Mouse (Mus musculus) midbrain, embryonic 11.5 days (tissue): ENCODE data around the gene Lars2. TPM values are rescaled to one million over a fixed set of nuclear protein-coding genes. Genes with fewer than 3 reads are reported as not detected.
"Not testable (repeated sequence)": the region's sequence is repeated elsewhere in the genome, so short reads cannot be mapped to it uniquely, and the experiment has no call there.

ENCODE experiments used
- ATAC-seq: fragments of 200-750 bp; cut with Nextera tagmentation; 2 replicates; pipeline ENCODE4 v1.8.0; 2017; ENCODE audit warnings: moderate TSS enrichment, moderate library complexity; ENCODE audit not compliant: low FRiP score
- DNase-seq: peaks from one replicate; pipeline ENCODE4 v3.0.0; 2015; ENCODE audit warnings: low spot score; ENCODE audit errors: missing footprints
- H3K27ac ChIP-seq: fragments of 300-500 bp; sonication (generic); 2 replicates; pipeline ENCODE4 v1.5.1; 2014; ENCODE audit warnings: low read depth, low read length
- H3K27me3 ChIP-seq: fragments of 300-500 bp; sonication (generic); 2 replicates; pipeline ENCODE4 v1.6.1; 2014; ENCODE audit warnings: mild to moderate bottlenecking, low read length, moderate library complexity, mixed read lengths; ENCODE audit not compliant: control insufficient read depth, insufficient read depth
- H3K36me3 ChIP-seq: fragments of 300-500 bp; sonication (generic); 2 replicates; pipeline ENCODE4 v1.6.1; 2014; ENCODE audit warnings: mild to moderate bottlenecking, low read length, moderate library complexity, mixed read lengths; ENCODE audit not compliant: control insufficient read depth, insufficient read depth
- H3K4me1 ChIP-seq: fragments of 300-500 bp; sonication (generic); 2 replicates; pipeline ENCODE4 v1.6.1; 2014; ENCODE audit warnings: low read length; ENCODE audit not compliant: control insufficient read depth, insufficient read depth
- H3K4me2 ChIP-seq: fragments of 300-500 bp; sonication (generic); 2 replicates; pipeline ENCODE4 v1.6.1; 2014; ENCODE audit warnings: mild to moderate bottlenecking, moderate library complexity
- H3K4me3 ChIP-seq: fragments of 300-500 bp; sonication (generic); 2 replicates; pipeline ENCODE4 v1.5.1; 2014; ENCODE audit warnings: low read depth, low read length
- H3K9ac ChIP-seq: fragments of 300-500 bp; sonication (generic); 2 replicates; pipeline ENCODE4 v1.6.1; 2014; ENCODE audit warnings: low read length
- H3K9me3 ChIP-seq: fragments of 300-500 bp; sonication (generic); 2 replicates; pipeline ENCODE4 v1.6.1; 2016; ENCODE audit warnings: low read length; ENCODE audit not compliant: control insufficient read depth
- WGBS: fragments of 180-500 bp; shearing (Covaris S2); extraction: QIAGEN DNeasy Blood & Tissue Kit; methylation state at CpG from one replicate; pipeline ENCODE4 v1.1.7; 2014; 5-methylcytosine and 5-hydroxymethylcytosine counted together
- polyA plus RNA-seq: library from polyadenylated mRNA; unstranded; fragments of >200 nt; fragmentation: Nextera tagmentation; extraction: Ambion mirVana; gene quantifications from 2 replicates; pipeline ENCODE4 v1.2.1, GENCODE M21; 2014

Gene Lars2
- polyA plus RNA-seq, 1 experiment from 2014 or later: 860 TPM

DNA sequence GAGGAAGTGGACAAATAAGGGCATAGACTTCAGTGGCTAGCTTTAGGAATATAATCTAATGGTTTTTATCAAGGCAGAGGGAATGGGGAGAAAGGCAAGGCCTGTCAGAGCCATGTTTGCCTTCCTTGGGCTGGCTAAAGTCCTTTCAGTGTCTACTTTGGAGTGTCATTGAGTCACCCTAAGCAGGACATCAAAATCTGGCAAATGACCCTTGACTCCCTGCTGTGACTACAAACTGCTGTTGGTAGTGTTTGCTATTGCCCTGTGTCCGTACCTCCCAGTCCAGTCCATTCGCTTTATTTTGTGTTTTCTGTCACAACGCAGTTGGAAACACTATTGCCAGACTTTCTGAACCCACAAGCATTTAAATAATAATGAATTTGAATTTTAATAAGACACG, 63.1 kb downstream of the Lars2 start:
- Histone ChIP-seq H3K9ac (no peak overlapping the region), H3K9me3 (no peaks in the 10 kb centered on the region), H3K4me2 (no peak overlapping the region), H3K4me3 (no peak overlapping the region), H3K4me1 (no peaks in the 10 kb centered on the region), H3K27me3 (no peaks in the 10 kb centered on the region), H3K27ac (no peak overlapping the region), H3K36me3 (no peaks in the 10 kb centered on the region)
- DNase-seq (no peak), ATAC-seq (no peak)
- 90% methylated on average over 4 of the region's 4 CpGs for WGBS

DNA sequence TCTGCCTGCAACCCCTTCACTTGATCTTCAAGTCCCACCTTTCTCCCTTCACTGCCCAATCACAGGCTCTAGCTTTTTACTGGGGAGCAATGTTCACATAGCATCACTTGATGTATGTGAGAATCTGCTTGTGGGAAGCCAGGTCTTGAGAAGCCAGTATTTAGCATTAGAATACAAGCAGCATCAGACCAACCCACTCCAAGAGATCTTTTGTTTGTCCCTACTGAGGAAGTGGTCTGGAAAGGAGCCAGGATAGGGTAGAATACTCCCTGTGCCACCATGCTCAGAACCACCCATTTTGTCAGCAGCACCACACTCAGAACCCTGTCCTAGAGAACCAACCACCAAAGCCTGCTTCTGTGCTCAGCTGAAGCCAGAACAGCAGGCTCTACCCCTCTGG, 64.2 kb downstream of the Lars2 start:
- H3K9me3 ChIP-seq: no peaks in the 10 kb centered on the region
- no peaks in the 10 kb centered on the region for H3K27me3 ChIP-seq
- H3K4me2 ChIP-seq: no peak overlapping the region
- ATAC-seq (no peak), DNase-seq (no peak)
- no peaks in the 10 kb centered on the region for H3K36me3 ChIP-seq
- H3K4me1 ChIP-seq: no peaks in the 10 kb centered on the region
- H3K9ac ChIP-seq: no peak overlapping the region
- no peak overlapping the region for H3K27ac ChIP-seq
- no peak overlapping the region for H3K4me3 ChIP-seq

- no peak overlapping the region for H3K9ac ChIP-seq
- H3K27me3 ChIP-seq: no peaks in the 10 kb centered on the region
- 79% methylated on average over 2 of the region's 2 CpGs for WGBS
- DNase-seq (no peak), ATAC-seq (no peak)
- H3K36me3 ChIP-seq: no peaks in the 10 kb centered on the region; the same call in 1 of the 2 replicates
- no peak overlapping the region for H3K4me3 ChIP-seq
- no peak overlapping the region for H3K4me2 ChIP-seq
- H3K27ac ChIP-seq: no peak overlapping the region
- H3K4me1 ChIP-seq: no peaks in the 10 kb centered on the region
- no peaks in the 10 kb centered on the region for H3K9me3 ChIP-seq
Measured at GRCm38 (mm10) chr9:123438223-123438622, 71.5 kb downstream of the Lars2 start.

GRCm38 (mm10) chr9:123440230-123441058, 73.7 kb downstream of the Lars2 start:
- no peaks in the 10 kb centered on the region for H3K27me3 ChIP-seq
- no peak overlapping the region for H3K4me2 ChIP-seq
- no peak overlapping the region for H3K27ac ChIP-seq
- no peak overlapping the region for H3K4me3 ChIP-seq
- H3K4me1 ChIP-seq: no peaks in the 10 kb centered on the region
- H3K9ac ChIP-seq: no peak overlapping the region
- H3K36me3 ChIP-seq: no peaks in the 10 kb centered on the region; the same call in 1 of the 2 replicates
- 0 out of 2 replicates have a peak, but pooled peaks have one; percentile 24 for ATAC-seq
- peak; percentile 85 for DNase-seq
- no peaks in the 10 kb centered on the region for H3K9me3 ChIP-seq
- WGBS: 33% methylated on average over 5 of the region's 5 CpGs

DNA sequence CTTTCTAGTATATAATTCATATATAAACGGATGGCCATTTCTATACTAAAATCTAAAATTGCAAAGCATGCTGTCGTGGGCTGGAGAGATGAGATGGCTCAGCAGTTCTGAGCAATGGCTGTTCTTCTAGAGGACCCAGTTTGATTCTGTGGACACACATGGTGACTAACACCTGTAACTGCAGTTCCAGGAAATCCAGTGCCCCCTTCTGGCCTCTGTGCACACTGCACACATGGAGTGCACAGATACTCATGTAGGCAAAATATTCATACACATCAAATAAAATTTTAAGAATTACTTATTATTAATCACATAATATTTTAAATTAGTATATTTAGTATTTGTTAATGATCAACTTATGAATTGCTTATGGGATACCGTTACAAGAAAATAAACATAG, 80.4 kb downstream of the Lars2 start:
- ATAC-seq, H3K4me2 ChIP-seq, H3K9ac ChIP-seq, DNase-seq, H3K27ac ChIP-seq, H3K27me3 ChIP-seq, H3K4me3 ChIP-seq, H3K4me1 ChIP-seq, H3K36me3 ChIP-seq, H3K9me3 ChIP-seq: not testable (repeated sequence)
- 96% methylated on average over 2 of the region's 3 CpGs for WGBS

GRCm38 (mm10) chr9:123448594-123448993, 81.9 kb downstream of the Lars2 start:
- H3K4me1 ChIP-seq: no peaks in the 10 kb centered on the region
- no peak overlapping the region for H3K9ac ChIP-seq
- no peaks in the 10 kb centered on the region for H3K36me3 ChIP-seq
- DNase-seq (no peak), ATAC-seq (no peak)
- H3K4me3 ChIP-seq: no peak overlapping the region
- no peaks in the 10 kb centered on the region for H3K27me3 ChIP-seq
- H3K4me2 ChIP-seq: no peak overlapping the region
- H3K27ac ChIP-seq: no peak overlapping the region
- no peaks in the 10 kb centered on the region for H3K9me3 ChIP-seq

- WGBS: 53% methylated on average over 2 of the region's 2 CpGs
- Histone ChIP-seq H3K4me2 (no peak overlapping the region), H3K9ac (no peak overlapping the region), H3K4me3 (no peak overlapping the region), H3K36me3 (no peaks in the 10 kb centered on the region), H3K27ac (no peak overlapping the region), H3K27me3 (no peaks in the 10 kb centered on the region), H3K4me1 (no peaks in the 10 kb centered on the region), H3K9me3 (no peaks in the 10 kb centered on the region)
- ATAC-seq (no peak), DNase-seq (peak; percentile 92)
Measured at GRCm38 (mm10) chr9:123450174-123450573, 83.4 kb downstream of the Lars2 start.

DNA sequence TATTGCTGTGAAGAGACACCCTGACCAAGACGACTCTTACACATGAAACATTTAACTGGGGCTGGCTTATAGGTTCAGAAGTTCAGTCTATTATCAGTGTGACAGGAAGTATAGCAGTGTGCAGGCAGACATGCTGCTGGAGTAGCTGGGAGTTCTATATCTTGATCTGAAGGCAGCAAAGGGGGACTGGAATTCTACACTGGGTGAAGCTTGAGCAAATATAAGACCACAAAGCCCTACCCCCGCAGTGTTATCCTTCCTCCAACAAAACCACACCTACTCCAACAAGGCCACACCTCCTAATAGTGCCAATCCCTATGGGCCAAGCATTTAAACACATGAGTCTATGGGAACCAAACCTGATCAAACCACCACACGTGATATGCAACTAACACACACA, 85.0 kb downstream of the Lars2 start:
- Histone ChIP-seq H3K9me3 (no peaks in the 10 kb centered on the region), H3K9ac (no peak overlapping the region), H3K4me2 (no peak overlapping the region), H3K27ac (no peak overlapping the region), H3K4me3 (no peak overlapping the region), H3K27me3 (no peaks in the 10 kb centered on the region), H3K36me3 (no peaks in the 10 kb centered on the region), H3K4me1 (no peaks in the 10 kb centered on the region)
- DNase-seq (no peak), ATAC-seq (no peak)
- 81% methylated on average over 3 of the region's 3 CpGs for WGBS

- Histone ChIP-seq H3K27ac (no peak overlapping the region), H3K4me2 (no peak overlapping the region), H3K27me3 (no peaks in the 10 kb centered on the region), H3K36me3 (no peaks in the 10 kb centered on the region), H3K4me1 (no peaks in the 10 kb centered on the region), H3K9ac (no peak overlapping the region), H3K9me3 (no peaks in the 10 kb centered on the region), H3K4me3 (no peak overlapping the region)
- no peak for DNase-seq
- ATAC-seq: no peak
- WGBS: 66% methylated on average over 9 of the region's 9 CpGs
Measured at GRCm38 (mm10) chr9:123456634-123457602, 90.2 kb downstream of the Lars2 start.
